Mouse (Mus musculus) kidney, adult 2 months (tissue): ENCODE measurements around the gene Lyl1. TPM values are rescaled to one million over a fixed set of nuclear protein-coding genes. Genes with fewer than 3 reads are reported as not detected.

Experiments used
- DNase-seq: peaks from one replicate; pipeline ENCODE4 v3.0.0; 2021
- H3K27ac ChIP-seq: fragments of 200-500 bp; 2 replicates; pipeline ENCODE4 v1.5.1; 2012; ENCODE audit warnings: low read depth, low read length, control low read depth, inconsistent platforms; ENCODE audit not compliant: insufficient read depth
- H3K27me3 ChIP-seq: fragments of 200-500 bp; replicated peaks from 2 replicates; pipeline ENCODE4 v1.6.1; 2012; ENCODE audit warnings: mild to moderate bottlenecking, moderate library complexity, low read length, inconsistent platforms; ENCODE audit not compliant: control insufficient read depth, insufficient read depth
- H3K36me3 ChIP-seq: fragments of 200-500 bp; 2 replicates; pipeline ENCODE4 v1.6.1; 2012; ENCODE audit warnings: mild to moderate bottlenecking, moderate library complexity, low read length, inconsistent platforms; ENCODE audit not compliant: control insufficient read depth, insufficient read depth
- H3K4me1 ChIP-seq: fragments of 200-500 bp; 2 replicates; pipeline ENCODE4 v1.6.1; 2011; ENCODE audit warnings: low read length; ENCODE audit not compliant: control insufficient read depth, insufficient read depth
- H3K4me3 ChIP-seq: fragments of 200-500 bp; 2 replicates; pipeline ENCODE4 v1.5.1; 2011; ENCODE audit warnings: mild to moderate bottlenecking, low read depth, low read length, control low read depth; ENCODE audit not compliant: insufficient read depth
- CTCF ChIP-seq: fragments of 200-500 bp; conservative IDR thresholded peaks from 2 replicates; pipeline ENCODE4 v1.5.1; 2011; ENCODE audit warnings: low read depth, mild to moderate bottlenecking, control low read depth, low read length, moderate library complexity, mixed read lengths; ENCODE audit not compliant: insufficient read depth, insufficient read length
- POLR2A ChIP-seq: fragments of 200-500 bp; IDR thresholded peaks from one replicate; pipeline ENCODE4 v1.6.1; 2011; ENCODE audit warnings: low read depth, low read length, control low read depth
- WGBS: fragments of 180-500 bp; shearing (Covaris S2); methylation state at CpG from one replicate; pipeline ENCODE4 v1.1.7; 2018; 5-methylcytosine and 5-hydroxymethylcytosine counted together
- polyA plus RNA-seq: library from polyadenylated mRNA; depleted of rRNA; stranded (reverse); fragments of >200 nt; gene quantifications from 2 replicates; pipeline ENCODE4 v1.2.3, GENCODE M21; 2012

Lyl1 gene
- polyA plus RNA-seq, 1 experiment: 4.1 TPM

DNA sequence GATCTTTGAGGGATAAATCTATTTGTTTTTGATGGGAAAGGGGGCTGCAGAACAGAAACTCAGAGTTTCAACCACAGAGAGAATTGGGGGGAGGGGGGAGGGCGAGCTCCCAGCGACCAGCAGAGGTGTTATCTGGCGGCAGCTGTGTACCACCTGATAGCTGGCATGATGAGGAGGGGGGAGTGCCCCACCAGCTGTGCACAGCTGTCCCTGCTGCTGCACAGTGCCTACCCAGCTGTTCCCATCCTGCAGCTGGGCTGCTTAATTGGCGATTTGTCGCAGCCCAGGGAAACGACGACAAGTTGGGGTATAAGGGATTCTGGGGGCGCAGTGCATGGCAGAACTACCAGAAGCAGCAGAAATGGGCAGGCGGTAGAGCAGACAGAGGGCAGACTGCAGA, 23.4 kb downstream of the Lyl1 start:
- Histone ChIP-seq H3K27me3 (no peaks in the 10 kb centered on the region), H3K4me3 (no peak overlapping the region), H3K36me3 (no peaks in the 10 kb centered on the region), H3K27ac (no peak overlapping the region), H3K4me1 (peaks cover 23% of the 10 kb centered on the region)
- WGBS: 77% methylated on average over 9 of the region's 9 CpGs
- no peak for TF ChIP-seq POLR2A
- no peak for TF ChIP-seq CTCF
- DNase-seq: no peak

DNA sequence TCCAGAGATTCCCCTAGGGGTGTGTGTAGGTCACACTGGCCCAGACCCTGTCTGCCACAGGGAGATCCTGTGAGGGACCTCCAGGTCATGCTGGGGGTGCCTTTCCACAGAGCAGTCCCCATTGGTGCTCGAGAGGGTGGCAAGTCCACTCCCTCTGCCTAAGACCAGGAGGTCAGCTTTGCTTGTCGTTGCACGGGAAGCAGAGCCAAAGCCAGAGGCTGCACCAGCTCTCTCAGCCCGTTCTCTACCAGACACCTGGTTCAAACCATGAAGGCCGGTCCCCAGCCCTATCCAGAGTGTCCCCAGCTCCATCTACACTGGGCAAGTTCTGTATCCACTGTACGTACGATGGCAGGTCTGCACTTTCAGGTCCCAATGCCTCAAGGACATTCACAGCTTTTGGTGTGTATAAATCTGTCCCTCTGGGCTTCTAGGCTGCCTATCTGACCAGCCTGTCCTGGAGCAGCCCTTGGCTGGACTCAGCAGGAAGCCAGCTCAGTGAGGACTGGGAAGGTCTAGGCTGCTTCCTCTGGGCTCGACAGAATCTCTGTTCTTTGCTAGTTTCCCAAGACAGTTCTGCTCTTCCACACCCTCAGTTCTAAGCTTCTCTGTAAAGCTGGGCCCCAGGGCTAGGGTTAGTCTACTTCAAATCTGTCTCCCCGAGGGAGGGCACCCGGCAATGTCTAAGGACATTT, 24.1 kb downstream of the Lyl1 start:
- 50% methylated on average over 10 of the region's 10 CpGs for WGBS
- TF ChIP-seq CTCF (no peak), POLR2A (no peak)
- H3K36me3 ChIP-seq: no peaks in the 10 kb centered on the region
- no peak overlapping the region for H3K4me3 ChIP-seq
- H3K27me3 ChIP-seq: no peaks in the 10 kb centered on the region
- peaks cover 23% of the 10 kb centered on the region for H3K4me1 ChIP-seq
- no peak for DNase-seq
- peak overlapping the region; percentile 52 for H3K27ac ChIP-seq

DNA sequence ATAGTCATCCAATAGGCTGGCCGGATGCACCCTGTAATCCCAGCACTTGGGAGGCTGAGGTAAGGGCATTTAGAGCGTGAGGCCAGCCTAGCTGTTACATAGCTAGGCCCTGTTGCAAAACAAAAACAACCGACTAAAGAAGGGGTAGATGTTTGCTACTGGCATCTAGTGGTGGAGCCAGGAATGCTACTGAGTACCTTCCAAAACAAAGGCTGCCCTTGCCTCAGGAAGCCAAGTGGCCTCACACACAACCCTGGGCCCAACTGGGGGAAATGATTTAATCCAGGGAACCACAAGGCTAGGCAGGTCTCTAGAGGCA, 24.6 kb downstream of the Lyl1 start:
- Histone ChIP-seq H3K27me3 (no peaks in the 10 kb centered on the region), H3K4me1 (peaks cover 23% of the 10 kb centered on the region), H3K36me3 (no peaks in the 10 kb centered on the region), H3K4me3 (no peak overlapping the region), H3K27ac (peak overlapping the region; percentile 52)
- TF ChIP-seq CTCF (peak; percentile 64), POLR2A (no peak)
- WGBS: 18% methylated on average over 3 of the region's 3 CpGs
- DNase-seq: peak; percentile 73

DNA sequence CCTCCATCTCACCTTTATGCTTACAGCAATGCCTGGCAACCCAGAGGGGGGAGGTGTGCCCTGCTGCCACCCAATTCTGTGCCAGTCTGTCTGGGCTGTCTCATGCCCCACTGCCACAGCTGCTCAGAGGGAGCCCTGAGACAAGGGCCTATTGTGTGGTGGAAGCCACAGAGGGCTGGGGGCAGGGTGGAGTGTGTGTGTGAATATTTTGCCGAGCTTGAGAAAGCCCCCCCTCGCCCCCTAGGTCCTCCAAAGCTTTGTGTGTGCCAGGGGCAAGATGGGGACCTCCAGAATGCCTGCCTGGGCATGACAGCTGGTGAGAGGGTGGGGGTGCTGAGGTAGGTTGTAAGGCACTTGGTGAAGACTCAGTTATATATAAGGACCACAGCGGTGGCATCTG, 27.2 kb downstream of the Lyl1 start:
- Histone ChIP-seq H3K4me3 (no peak overlapping the region), H3K27ac (no peak overlapping the region), H3K36me3 (no peaks in the 10 kb centered on the region), H3K4me1 (peaks cover 15% of the 10 kb centered on the region), H3K27me3 (no peaks in the 10 kb centered on the region)
- no peak for DNase-seq
- 71% methylated on average over 3 of the region's 3 CpGs for WGBS
- TF ChIP-seq POLR2A (no peak), CTCF (no peak)

DNA sequence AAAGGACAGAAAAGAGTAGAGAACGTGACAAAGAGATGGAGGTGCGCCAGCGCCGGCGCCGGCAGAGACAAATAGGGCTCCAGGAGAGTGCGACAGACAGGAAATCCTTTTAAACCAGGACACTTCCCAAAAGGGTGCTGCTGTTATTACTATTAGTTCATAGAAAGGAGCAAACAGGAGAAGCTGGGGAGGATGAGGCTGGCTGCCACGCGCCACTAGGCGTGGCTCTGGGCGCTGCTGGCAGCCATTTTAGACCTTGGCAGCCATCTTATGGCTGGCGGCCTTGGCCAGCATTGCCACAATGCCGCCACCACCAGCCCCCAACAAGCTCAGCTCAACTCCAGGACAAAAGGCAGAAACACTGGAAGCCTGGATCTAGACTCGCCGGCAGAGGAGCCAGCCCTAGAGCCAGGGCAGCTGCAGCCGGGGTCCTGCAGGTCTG, 28.7 kb downstream of the Lyl1 start:
- TF ChIP-seq POLR2A (no peak), CTCF (no peak)
- 75% methylated on average over 16 of the region's 16 CpGs for WGBS
- no peak overlapping the region for H3K27ac ChIP-seq

DNA sequence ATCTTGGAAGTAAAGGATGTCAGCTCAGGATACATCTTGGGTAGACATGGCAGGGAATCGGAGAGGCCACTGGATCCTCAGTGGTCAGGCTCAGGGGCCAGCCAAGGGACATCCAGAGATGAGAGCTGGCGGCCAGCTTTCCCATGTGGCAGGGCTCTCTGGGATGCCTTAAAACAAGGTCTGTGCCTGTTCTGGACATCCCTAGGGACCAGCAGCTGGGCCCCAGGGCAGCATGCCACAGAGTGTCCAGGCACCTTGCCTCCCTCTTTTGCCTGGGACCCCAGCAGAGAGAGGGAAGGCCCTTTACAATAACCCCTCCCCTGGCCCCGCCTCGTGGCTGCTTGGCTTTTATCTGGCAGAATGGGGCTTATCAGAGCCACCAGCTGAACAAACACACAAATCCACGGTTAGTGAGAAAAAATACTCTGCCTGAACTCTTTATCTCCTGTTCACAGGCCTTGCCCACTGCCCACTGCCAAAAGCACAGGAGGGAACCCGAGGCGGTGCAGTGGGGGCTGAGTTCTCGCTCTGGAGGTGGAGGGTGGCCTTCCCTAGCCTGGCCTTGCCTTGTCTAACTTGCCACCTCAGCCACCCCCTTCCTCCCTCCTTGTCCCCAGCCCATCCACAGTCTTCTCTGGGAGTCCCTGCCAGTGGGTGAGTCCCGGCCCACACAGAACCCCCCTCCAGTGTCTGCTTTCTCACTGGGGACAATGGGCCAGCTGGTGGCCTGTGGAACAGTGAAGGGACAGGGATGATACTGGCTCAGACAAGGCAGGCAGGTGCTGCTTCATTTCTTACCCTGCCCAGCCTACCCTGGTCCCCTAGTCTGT, 29.5 kb downstream of the Lyl1 start:
- no peak overlapping the region for H3K27ac ChIP-seq
- WGBS: 83% methylated on average over 9 of the region's 9 CpGs
- no peaks in the 10 kb centered on the region for H3K36me3 ChIP-seq
- peaks cover 6% of the 10 kb centered on the region for H3K4me1 ChIP-seq
- no peak for DNase-seq
- TF ChIP-seq CTCF: no peak
- TF ChIP-seq POLR2A: no peak
- H3K27me3 ChIP-seq: no peaks in the 10 kb centered on the region
- H3K4me3 ChIP-seq: no peak overlapping the region

More for the DNA sequence above, 28.7 kb downstream of the Lyl1 start:
- no peaks in the 10 kb centered on the region for H3K36me3 ChIP-seq
- H3K4me1 ChIP-seq: peaks cover 11% of the 10 kb centered on the region
- no peaks in the 10 kb centered on the region for H3K27me3 ChIP-seq
- no peak overlapping the region for H3K4me3 ChIP-seq
- DNase-seq: peak; percentile 77
